Mouse (Mus musculus) layer of hippocampus, adult 9-10 months (tissue): ENCODE measurements around the gene Tnfrsf19.

ENCODE experiments used
- DNase-seq: peaks from one replicate; pipeline ENCODE4 v3.0.0; 2022; ENCODE audit warnings: low spot score

The Tnfrsf19 gene

GRCm38 (mm10) chr14:60964016-60964810 lies 82.1 kb downstream of the Tnfrsf19 start:
- no peak for DNase-seq

GRCm38 (mm10) chr14:60957611-60958157 lies 88.6 kb downstream of the Tnfrsf19 start:
- no peak for DNase-seq

- DNase-seq = no peak
Measured at GRCm38 (mm10) chr14:60937481-60938039, 108.7 kb downstream of the Tnfrsf19 start.

- no peak for DNase-seq
Measured at GRCm38 (mm10) chr14:60935705-60936104, 110.6 kb downstream of the Tnfrsf19 start.

- no peak for DNase-seq
Measured at GRCm38 (mm10) chr14:60926011-60926410, 120.3 kb downstream of the Tnfrsf19 start.

- DNase-seq = no peak
Measured at GRCm38 (mm10) chr14:60916661-60917060, 129.6 kb downstream of the Tnfrsf19 start.
